Mouse (Mus musculus): ENCODE measurements at regions not wholly inside any gene's neighbourhood (a gene's known extent, or its start where the extent isn't known, plus 50 kb on each side); places are given as distances from the start of the nearest gene placed in this dataset.
"Not testable (repeated sequence)": the region's sequence is repeated elsewhere in the genome, so short reads cannot be mapped to it uniquely, and the experiment has no call there.

- no peak overlapping the region for H3K27ac ChIP-seq (ENCODE audit: insufficient read depth, low read length)
- TF ChIP-seq POLR2A (IDR thresholded peaks at IDR 0.05; ENCODE audit: insufficient read depth, low read length): no peak
- TF ChIP-seq CTCF (IDR thresholded peaks at IDR 0.05; ENCODE audit: low read depth, low read length): no peak
- TF ChIP-seq EP300 (IDR thresholded peaks at IDR 0.05; ENCODE audit: insufficient read depth, low read depth, low read length): no peak
Measured at GRCm38 (mm10) chrX:19903962-19904930, 155.1 kb upstream of the Chst7 start.

GRCm38 (mm10) chrX:19906646-19907371 is 152.6 kb upstream of the Chst7 start:
- peaks cover 2% of the 10 kb centered on the region for H3K4me1 ChIP-seq (ENCODE audit: control insufficient read depth, insufficient read depth, low read length)
- peak overlapping the region; percentile 75 for H3K27ac ChIP-seq (ENCODE audit: insufficient read depth, low read length)
- TF ChIP-seq CTCF (IDR thresholded peaks at IDR 0.05; ENCODE audit: low read depth, low read length) (no peak), EP300 (IDR thresholded peaks at IDR 0.05; ENCODE audit: insufficient read depth, low read depth, low read length) (0 out of 2 replicates have a peak, but pooled peaks have one; percentile 13)
- no peaks in the 10 kb centered on the region; the same call in 1 of the 2 replicates for H3K9me3 ChIP-seq (replicated peaks; ENCODE audit: control insufficient read depth, insufficient read depth, low read length, poor library complexity, severe bottlenecking)
- no peak overlapping the region for H3K4me3 ChIP-seq (ENCODE audit: low read depth, low read length)
- no peaks in the 10 kb centered on the region for H3K36me3 ChIP-seq (ENCODE audit: control insufficient read depth, insufficient read depth, low read length, poor library complexity, severe bottlenecking)
- H3K9ac ChIP-seq (ENCODE audit: low read depth, poor library complexity, severe bottlenecking): no peak overlapping the region
- no peaks in the 10 kb centered on the region for H3K27me3 ChIP-seq (ENCODE audit: control insufficient read depth, insufficient read depth, low read length, poor library complexity, severe bottlenecking)

More at GRCm38 (mm10) chrX:19903962-19904930, 155.1 kb upstream of the Chst7 start:
- Histone ChIP-seq H3K9ac (ENCODE audit: low read depth, poor library complexity, severe bottlenecking) (no peak overlapping the region), H3K4me3 (ENCODE audit: low read depth, low read length) (no peak overlapping the region), H3K4me1 (ENCODE audit: control insufficient read depth, insufficient read depth, low read length) (no peaks in the 10 kb centered on the region), H3K9me3 (replicated peaks; ENCODE audit: control insufficient read depth, insufficient read depth, low read length, poor library complexity, severe bottlenecking) (no peaks in the 10 kb centered on the region), H3K27me3 (ENCODE audit: control insufficient read depth, insufficient read depth, low read length, poor library complexity, severe bottlenecking) (no peaks in the 10 kb centered on the region), H3K36me3 (ENCODE audit: control insufficient read depth, insufficient read depth, low read length, poor library complexity, severe bottlenecking) (no peaks in the 10 kb centered on the region)

DNA sequence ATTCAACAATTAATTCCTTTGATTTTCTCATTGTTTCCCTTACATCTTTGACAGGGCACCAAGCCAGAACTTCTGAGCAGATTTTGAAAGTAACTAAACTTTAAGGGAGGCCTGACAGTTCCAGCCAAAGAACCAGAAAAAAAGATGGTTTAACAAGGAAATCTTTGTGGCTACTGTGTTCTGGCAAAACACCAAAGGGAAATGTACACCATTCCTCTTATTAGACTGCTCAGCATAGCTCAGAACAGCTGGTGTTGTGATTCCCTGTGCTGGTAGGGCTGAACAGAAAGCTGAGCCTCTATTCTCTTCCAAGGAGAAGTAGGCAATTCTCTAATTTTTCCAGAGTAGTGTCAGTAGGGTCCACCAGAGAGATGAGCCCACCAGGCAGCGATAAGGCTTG is 142.4 kb upstream of the Chst7 start:
- no peak overlapping the region for H3K27ac ChIP-seq (ENCODE audit: insufficient read depth, low read length)
- no peaks in the 10 kb centered on the region for H3K36me3 ChIP-seq (ENCODE audit: control insufficient read depth, insufficient read depth, low read length, poor library complexity, severe bottlenecking)
- no peaks in the 10 kb centered on the region for H3K4me1 ChIP-seq (ENCODE audit: control insufficient read depth, insufficient read depth, low read length)
- no peak overlapping the region for H3K9ac ChIP-seq (ENCODE audit: low read depth, poor library complexity, severe bottlenecking)
- H3K27me3 ChIP-seq (ENCODE audit: control insufficient read depth, insufficient read depth, low read length, poor library complexity, severe bottlenecking): no peaks in the 10 kb centered on the region
- no peak overlapping the region for H3K4me3 ChIP-seq (ENCODE audit: low read depth, low read length)
- H3K9me3 ChIP-seq (replicated peaks; ENCODE audit: control insufficient read depth, insufficient read depth, low read length, poor library complexity, severe bottlenecking): no peaks in the 10 kb centered on the region; the same call in 1 of the 2 replicates
- TF ChIP-seq EP300 (IDR thresholded peaks at IDR 0.05; ENCODE audit: insufficient read depth, low read depth, low read length) (no peak), POLR2A (IDR thresholded peaks at IDR 0.05; ENCODE audit: insufficient read depth, low read length) (no peak), CTCF (IDR thresholded peaks at IDR 0.05; ENCODE audit: low read depth, low read length) (no peak)

DNA sequence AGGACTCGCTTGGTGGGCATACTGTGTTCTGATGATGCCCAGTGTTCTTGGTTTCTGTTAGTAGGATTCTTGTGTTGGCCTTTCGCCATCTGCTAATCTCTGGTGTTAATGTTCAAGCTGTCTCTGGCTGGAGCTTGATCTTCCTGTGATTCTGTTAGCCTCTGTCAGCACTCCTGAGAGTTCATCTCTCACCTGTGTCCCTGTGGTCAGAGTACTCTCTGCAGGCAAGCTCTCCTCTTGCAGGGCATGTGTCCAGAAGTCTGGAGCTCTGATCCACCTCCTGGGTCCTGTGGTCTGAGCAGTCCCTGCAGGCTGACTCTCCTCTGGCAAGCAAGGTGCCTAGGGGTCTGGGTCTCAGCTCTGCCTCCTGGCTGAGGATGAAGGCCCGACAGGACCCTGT is 130.0 kb upstream of the Chst7 start:
- not testable (repeated sequence) for H3K36me3 ChIP-seq (ENCODE audit: control insufficient read depth, insufficient read depth, low read length, poor library complexity, severe bottlenecking); H3K27ac ChIP-seq (ENCODE audit: insufficient read depth, low read length); H3K4me1 ChIP-seq (ENCODE audit: control insufficient read depth, insufficient read depth, low read length); H3K9me3 ChIP-seq (replicated peaks; ENCODE audit: control insufficient read depth, insufficient read depth, low read length, poor library complexity, severe bottlenecking); H3K4me3 ChIP-seq (ENCODE audit: low read depth, low read length); H3K27me3 ChIP-seq (ENCODE audit: control insufficient read depth, insufficient read depth, low read length, poor library complexity, severe bottlenecking); H3K9ac ChIP-seq (ENCODE audit: low read depth, poor library complexity, severe bottlenecking)

DNA sequence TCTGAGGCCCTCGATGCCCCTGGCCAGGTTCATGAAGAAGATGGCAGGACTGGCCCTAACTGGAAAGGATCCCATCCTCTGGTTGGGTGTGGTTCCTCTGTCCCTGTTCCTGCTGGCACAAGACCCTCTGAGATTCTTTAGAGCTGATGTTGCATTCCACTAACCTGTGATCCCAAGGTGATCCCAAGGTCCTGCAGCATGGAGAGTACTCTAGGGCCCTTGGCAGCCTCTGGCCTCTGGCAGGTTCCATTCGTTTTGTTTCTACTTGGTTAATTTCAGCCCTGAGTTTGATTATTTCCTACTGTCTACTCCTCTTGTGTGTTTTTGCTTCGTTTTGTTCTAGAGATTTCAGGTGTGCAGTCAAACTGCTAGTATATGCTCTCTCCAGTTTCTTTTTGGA is 129.5 kb upstream of the Chst7 start:
- no peak overlapping the region for H3K9ac ChIP-seq (ENCODE audit: low read depth, poor library complexity, severe bottlenecking)
- no peaks in the 10 kb centered on the region for H3K9me3 ChIP-seq (replicated peaks; ENCODE audit: control insufficient read depth, insufficient read depth, low read length, poor library complexity, severe bottlenecking)
- no peaks in the 10 kb centered on the region for H3K27me3 ChIP-seq (ENCODE audit: control insufficient read depth, insufficient read depth, low read length, poor library complexity, severe bottlenecking)
- no peaks in the 10 kb centered on the region for H3K4me1 ChIP-seq (ENCODE audit: control insufficient read depth, insufficient read depth, low read length)
- H3K27ac ChIP-seq (ENCODE audit: insufficient read depth, low read length): no peak overlapping the region
- no peak for TF ChIP-seq POLR2A (IDR thresholded peaks at IDR 0.05; ENCODE audit: insufficient read depth, low read length)
- TF ChIP-seq CTCF (IDR thresholded peaks at IDR 0.05; ENCODE audit: low read depth, low read length): no peak
- no peak for TF ChIP-seq EP300 (IDR thresholded peaks at IDR 0.05; ENCODE audit: insufficient read depth, low read depth, low read length)
- no peaks in the 10 kb centered on the region for H3K36me3 ChIP-seq (ENCODE audit: control insufficient read depth, insufficient read depth, low read length, poor library complexity, severe bottlenecking)
- H3K4me3 ChIP-seq (ENCODE audit: low read depth, low read length): no peak overlapping the region

GRCm38 (mm10) chrX:19943305-19943704 is 116.1 kb upstream of the Chst7 start:
- no peak overlapping the region for H3K27ac ChIP-seq (ENCODE audit: insufficient read depth, low read length)
- TF ChIP-seq POLR2A (IDR thresholded peaks at IDR 0.05; ENCODE audit: insufficient read depth, low read length) (no peak), CTCF (IDR thresholded peaks at IDR 0.05; ENCODE audit: low read depth, low read length) (no peak), EP300 (IDR thresholded peaks at IDR 0.05; ENCODE audit: insufficient read depth, low read depth, low read length) (no peak)
- H3K36me3 ChIP-seq (ENCODE audit: control insufficient read depth, insufficient read depth, low read length, poor library complexity, severe bottlenecking): no peaks in the 10 kb centered on the region
- H3K4me1 ChIP-seq (ENCODE audit: control insufficient read depth, insufficient read depth, low read length): no peaks in the 10 kb centered on the region
- no peaks in the 10 kb centered on the region for H3K27me3 ChIP-seq (ENCODE audit: control insufficient read depth, insufficient read depth, low read length, poor library complexity, severe bottlenecking)
- no peak overlapping the region for H3K9ac ChIP-seq (ENCODE audit: low read depth, poor library complexity, severe bottlenecking)
- H3K4me3 ChIP-seq (ENCODE audit: low read depth, low read length): no peak overlapping the region
- no peaks in the 10 kb centered on the region for H3K9me3 ChIP-seq (replicated peaks; ENCODE audit: control insufficient read depth, insufficient read depth, low read length, poor library complexity, severe bottlenecking)

Measured in ES-Bruce4 (cell line).